Mouse (Mus musculus): Measurements from ENCODE around the gene Slc38a3.

- TF ChIP-seq CTCF (IDR thresholded peaks at IDR 0.05; ENCODE audit: borderline replicate concordance, insufficient read depth, low read depth, low read length) (no peak), POLR2A (IDR thresholded peaks at IDR 0.05; ENCODE audit: borderline replicate concordance, insufficient read depth, low read length) (no peak)
These were observed 15.9 kb downstream of the Slc38a3 start for GRCm38 (mm10) chr9:107653474-107653873.

Measured in cerebellum, adult 2 months (tissue).